Mouse (Mus musculus) liver, embryonic 12.5 days (tissue): Measurements from ENCODE around the gene St8sia1. TPM values are rescaled to one million over a fixed set of nuclear protein-coding genes. Genes with fewer than 3 reads are reported as not detected.
A peak's percentile ranks its signal among the peaks of the same experiment; 100 is the strongest.

Experiments
- ATAC-seq: fragments of 200-750 bp; cut with Nextera tagmentation; 2 replicates; pipeline ENCODE4 v1.8.0; 2017; ENCODE audit warnings: moderate number of reproducible peaks, mild to moderate bottlenecking, moderate library complexity
- H3K27ac ChIP-seq: fragments of 300-500 bp; sonication (generic); 2 replicates; pipeline ENCODE4 v1.5.1; 2016; ENCODE audit warnings: mild to moderate bottlenecking
- H3K27me3 ChIP-seq: fragments of 300-500 bp; sonication (generic); replicated peaks from 2 replicates; pipeline ENCODE4 v1.6.1; 2016; ENCODE audit warnings: mild to moderate bottlenecking, moderate library complexity
- H3K36me3 ChIP-seq: fragments of 300-500 bp; sonication (generic); 2 replicates; pipeline ENCODE4 v1.6.1; 2016; ENCODE audit warnings: mild to moderate bottlenecking, moderate library complexity
- H3K4me1 ChIP-seq: fragments of 300-500 bp; sonication (generic); 2 replicates; pipeline ENCODE4 v1.6.1; 2016
- H3K4me2 ChIP-seq: fragments of 300-500 bp; sonication (generic); 2 replicates; pipeline ENCODE4 v1.6.1; 2016; ENCODE audit warnings: mild to moderate bottlenecking, moderate library complexity
- H3K4me3 ChIP-seq: fragments of 300-500 bp; sonication (generic); 2 replicates; pipeline ENCODE4 v1.5.1; 2016; ENCODE audit warnings: mild to moderate bottlenecking, moderate library complexity
- H3K9ac ChIP-seq: fragments of 300-500 bp; sonication (generic); 2 replicates; pipeline ENCODE4 v1.6.1; 2016; ENCODE audit warnings: mild to moderate bottlenecking, moderate library complexity
- H3K9me3 ChIP-seq: fragments of 300-500 bp; sonication (generic); replicated peaks from 2 replicates; pipeline ENCODE4 v1.6.1; 2016; ENCODE audit warnings: mild to moderate bottlenecking, moderate library complexity
- WGBS: fragments of 180-500 bp; shearing (Covaris S2); methylation state at CpG from one replicate; pipeline ENCODE4 v1.1.7; 2016; ENCODE audit not compliant: insufficient replicate concordance; 5-methylcytosine and 5-hydroxymethylcytosine counted together
- polyA plus RNA-seq: library from polyadenylated mRNA; unstranded; fragments of >200 nt; fragmentation: Nextera tagmentation; extraction: Ambion mirVana; gene quantifications from 2 replicates; pipeline ENCODE4 v1.2.1, GENCODE M21; 2016

Gene St8sia1
- polyA plus RNA-seq, 1 experiment from 2014 or later = 0.67 TPM

GRCm38 (mm10) chr6:142788042-142788987, 175.9 kb downstream of the St8sia1 start:
- 60% methylated on average over 18 of the region's 18 CpGs for WGBS
- H3K4me2 ChIP-seq = no peak overlapping the region
- no peak overlapping the region for H3K4me3 ChIP-seq
- no peak overlapping the region for H3K27ac ChIP-seq
- H3K9ac ChIP-seq = no peak overlapping the region
- H3K4me1 ChIP-seq = no peaks in the 10 kb centered on the region
- no peaks in the 10 kb centered on the region for H3K27me3 ChIP-seq
- no peaks in the 10 kb centered on the region for H3K9me3 ChIP-seq
- ATAC-seq = no peak
- no peaks in the 10 kb centered on the region for H3K36me3 ChIP-seq

- Histone ChIP-seq H3K36me3 (no peaks in the 10 kb centered on the region), H3K9me3 (no peaks in the 10 kb centered on the region), H3K27ac (no peak overlapping the region), H3K4me1 (no peaks in the 10 kb centered on the region), H3K4me2 (no peak overlapping the region), H3K9ac (no peak overlapping the region), H3K27me3 (no peaks in the 10 kb centered on the region), H3K4me3 (no peak overlapping the region)
- 81% methylated on average over 21 of the region's 21 CpGs for WGBS
- no peak for ATAC-seq
These were observed 178.1 kb downstream of the St8sia1 start for GRCm38 (mm10) chr6:142786106-142786505.

- Histone ChIP-seq H3K27ac (no peak overlapping the region), H3K4me3 (no peak overlapping the region), H3K4me2 (no peak overlapping the region), H3K36me3 (no peaks in the 10 kb centered on the region), H3K4me1 (no peaks in the 10 kb centered on the region), H3K27me3 (no peaks in the 10 kb centered on the region), H3K9me3 (no peaks in the 10 kb centered on the region), H3K9ac (no peak overlapping the region)
- 18% methylated on average over 4 of the region's 4 CpGs for WGBS
- ATAC-seq = no peak
These were observed 178.9 kb downstream of the St8sia1 start for GRCm38 (mm10) chr6:142785343-142785742.

GRCm38 (mm10) chr6:142781286-142781685, 183.0 kb downstream of the St8sia1 start:
- Histone ChIP-seq H3K4me3 (no peak overlapping the region), H3K9ac (no peak overlapping the region), H3K4me1 (peaks cover 15% of the 10 kb centered on the region), H3K27ac (no peak overlapping the region), H3K36me3 (peaks cover 10% of the 10 kb centered on the region), H3K4me2 (no peak overlapping the region), H3K9me3 (no peaks in the 10 kb centered on the region), H3K27me3 (no peaks in the 10 kb centered on the region)
- ATAC-seq = no peak
- 75% methylated on average over 7 of the region's 7 CpGs for WGBS

GRCm38 (mm10) chr6:142780574-142781033, 183.6 kb downstream of the St8sia1 start:
- WGBS = 75% methylated on average over 4 of the region's 4 CpGs
- no peak for ATAC-seq
- no peaks in the 10 kb centered on the region for H3K9me3 ChIP-seq
- H3K4me1 ChIP-seq = peaks cover 22% of the 10 kb centered on the region
- peaks cover 17% of the 10 kb centered on the region for H3K36me3 ChIP-seq
- H3K9ac ChIP-seq = no peak overlapping the region
- no peak overlapping the region for H3K27ac ChIP-seq
- H3K27me3 ChIP-seq = no peaks in the 10 kb centered on the region
- no peak overlapping the region for H3K4me3 ChIP-seq
- no peak overlapping the region for H3K4me2 ChIP-seq

GRCm38 (mm10) chr6:142779812-142780573, 184.3 kb downstream of the St8sia1 start:
- peaks cover 23% of the 10 kb centered on the region for H3K36me3 ChIP-seq
- no peak overlapping the region for H3K4me2 ChIP-seq
- WGBS = 57% methylated on average over 14 of the region's 14 CpGs
- no peak overlapping the region for H3K9ac ChIP-seq
- no peaks in the 10 kb centered on the region for H3K27me3 ChIP-seq
- H3K4me3 ChIP-seq = no peak overlapping the region
- no peak overlapping the region for H3K27ac ChIP-seq
- no peak for ATAC-seq
- no peaks in the 10 kb centered on the region for H3K9me3 ChIP-seq
- H3K4me1 ChIP-seq = peaks cover 23% of the 10 kb centered on the region

GRCm38 (mm10) chr6:142779045-142779811, 185.0 kb downstream of the St8sia1 start:
- H3K36me3 ChIP-seq = peaks cover 31% of the 10 kb centered on the region
- H3K4me1 ChIP-seq = peaks cover 23% of the 10 kb centered on the region
- no peak for ATAC-seq
- no peak overlapping the region for H3K4me3 ChIP-seq
- no peak overlapping the region for H3K4me2 ChIP-seq
- WGBS = 40% methylated on average over 11 of the region's 11 CpGs
- no peak overlapping the region for H3K27ac ChIP-seq
- H3K9me3 ChIP-seq = no peaks in the 10 kb centered on the region
- no peaks in the 10 kb centered on the region for H3K27me3 ChIP-seq
- H3K9ac ChIP-seq = no peak overlapping the region

GRCm38 (mm10) chr6:142776935-142777334, 187.3 kb downstream of the St8sia1 start:
- peak; percentile 64 for ATAC-seq
- 17% methylated on average over 4 of the region's 4 CpGs for WGBS
- no peak overlapping the region for H3K4me3 ChIP-seq
- peak overlapping the region; percentile 46; the same call in 1 of the 2 replicates for H3K27ac ChIP-seq
- no peak overlapping the region for H3K4me2 ChIP-seq
- H3K9ac ChIP-seq = no peak overlapping the region
- no peaks in the 10 kb centered on the region for H3K27me3 ChIP-seq
- no peaks in the 10 kb centered on the region for H3K9me3 ChIP-seq
- H3K4me1 ChIP-seq = peaks cover 24% of the 10 kb centered on the region
- H3K36me3 ChIP-seq = peaks cover 53% of the 10 kb centered on the region

GRCm38 (mm10) chr6:142773566-142773965, 190.7 kb downstream of the St8sia1 start:
- Histone ChIP-seq H3K27ac (no peak overlapping the region), H3K27me3 (no peaks in the 10 kb centered on the region), H3K36me3 (peaks cover 87% of the 10 kb centered on the region), H3K9ac (no peak overlapping the region), H3K9me3 (no peaks in the 10 kb centered on the region), H3K4me2 (no peak overlapping the region), H3K4me1 (peaks cover 30% of the 10 kb centered on the region), H3K4me3 (no peak overlapping the region)
- ATAC-seq = no peak
- WGBS = 88% methylated on average over 5 of the region's 5 CpGs

- H3K27me3 ChIP-seq = no peaks in the 10 kb centered on the region
- H3K27ac ChIP-seq = no peak overlapping the region
- WGBS = 39% methylated on average over 4 of the region's 4 CpGs
- no peak overlapping the region for H3K4me2 ChIP-seq
- no peak overlapping the region for H3K9ac ChIP-seq
- peaks cover 97% of the 10 kb centered on the region for H3K36me3 ChIP-seq
- ATAC-seq = peak; percentile 30; the same call in 1 of the 2 replicates
- peaks cover 22% of the 10 kb centered on the region for H3K4me1 ChIP-seq
- H3K4me3 ChIP-seq = no peak overlapping the region
- no peaks in the 10 kb centered on the region for H3K9me3 ChIP-seq
These were observed 192.6 kb downstream of the St8sia1 start for GRCm38 (mm10) chr6:142771643-142772042.
